Comparison of ENCODE assay signal across 7 mouse cellular contexts in the genomic region with DNA sequence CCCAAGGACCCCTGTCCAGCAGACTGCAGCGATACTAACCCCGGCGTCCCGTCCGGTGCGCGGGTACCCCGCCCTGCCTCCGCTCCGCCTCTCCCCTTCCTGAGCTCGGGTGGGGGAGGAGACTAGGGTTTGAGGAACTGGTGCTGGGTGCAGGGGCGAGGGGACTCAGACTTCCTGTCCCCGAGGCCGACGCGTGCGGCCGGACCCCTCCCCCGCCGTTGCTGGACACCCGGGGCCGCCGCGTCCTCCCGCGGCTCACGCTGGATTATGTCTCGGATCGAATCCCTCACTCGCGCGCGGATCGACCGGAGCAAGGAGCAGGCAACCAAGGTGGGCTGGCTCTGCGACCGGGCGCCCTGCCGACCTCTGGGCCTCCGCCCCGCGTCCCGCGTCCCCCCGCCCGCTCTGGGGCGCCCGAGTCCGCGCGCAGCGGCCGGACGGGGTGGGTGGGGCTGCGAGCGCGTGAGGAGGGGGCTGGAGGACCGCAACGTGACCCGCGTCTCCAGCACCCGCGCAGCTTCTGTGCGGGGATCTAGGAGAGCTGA. TPM values are rescaled to one million over a fixed set of nuclear protein-coding genes. Genes with fewer than 3 reads are reported as not detected.
A peak's percentile ranks its signal among the peaks of the same experiment; 100 is the strongest.
DNase-seq lines count a peak whose midpoint lies in the region; ATAC-seq and TF ChIP-seq lines count a peak whose summit lies in the region.

No protein-coding gene starts in this region.

- H3K36me3 ChIP-seq in heart, embryonic 16.5 days (ENCODE audit: control insufficient read depth, insufficient read depth) = no peaks in the 10 kb centered on the region
- H3K36me3 ChIP-seq in spleen, adult 2 months (ENCODE audit: control insufficient read depth, insufficient read depth, low read length) = peaks cover 5% of the 10 kb centered on the region; the same call in 1 of the 2 replicates

- H3K27ac ChIP-seq in heart, embryonic 16.5 days (ENCODE audit: low read length) = peak overlapping the region; percentile 98
- H3K27ac ChIP-seq in spleen, adult 2 months (ENCODE audit: insufficient read depth, low read length) = peak overlapping the region; percentile 93

- peak; percentile 81 for DNase-seq in MEL-GATA-1-ER (ENCODE audit: extremely low read depth, low read depth)
- peak; percentile 38 to 59 for DNase-seq in adrenal gland, postnatal 4 days (ENCODE audit: low spot score in 2 of 2)
- peak; percentile 91 for DNase-seq in kidney, postnatal 14 days
- peak; percentile 33 to 87 for DNase-seq in spleen, adult 2 months (ENCODE audit: low read depth in 1 of 2, low spot score in 2 of 2)

- H3K4me2 ChIP-seq in heart, embryonic 16.5 days (ENCODE audit: low read depth, low read length) = peak overlapping the region; percentile 96

- H3K27me3 ChIP-seq in heart, embryonic 16.5 days (ENCODE audit: control insufficient read depth, insufficient read depth, low read length) = no peaks in the 10 kb centered on the region
- H3K27me3 ChIP-seq in spleen, adult 2 months (ENCODE audit: control insufficient read depth, insufficient read depth, low read length) = no peaks in the 10 kb centered on the region

- peak overlapping the region; percentile 91 for H3K4me3 ChIP-seq in heart, embryonic 16.5 days (ENCODE audit: low read length)
- peak overlapping the region; percentile 88 for H3K4me3 ChIP-seq in spleen, adult 2 months (ENCODE audit: extremely low read depth, insufficient read depth, insufficient read length)

- TF ChIP-seq CTCF in spleen, adult 2 months (IDR thresholded peaks at IDR 0.05; ENCODE audit: extremely low read depth, insufficient read depth, insufficient read length, insufficient replicate concordance) = no peak

- peaks cover 60% of the 10 kb centered on the region for H3K4me1 ChIP-seq in heart, embryonic 16.5 days (ENCODE audit: control insufficient read depth, insufficient read depth, low read length)
- H3K4me1 ChIP-seq in spleen, adult 2 months (ENCODE audit: control insufficient read depth, insufficient read depth, insufficient read length) = peaks cover 25% of the 10 kb centered on the region; the same call in 1 of the 2 replicates

- no peaks in the 10 kb centered on the region for H3K9me3 ChIP-seq in heart, embryonic 16.5 days (replicated peaks; ENCODE audit: control insufficient read depth, low read length)

- peak overlapping the region; percentile 98 for H3K9ac ChIP-seq in heart, embryonic 16.5 days (ENCODE audit: low read length)

- ATAC-seq in erythroblast, adult 5-6 weeks (replicated peaks; ENCODE audit: low FRiP score, poor library complexity, severe bottlenecking) = peak; percentile 63
- ATAC-seq in heart, embryonic 16.5 days (replicated peaks; ENCODE audit: extremely low read depth, insufficient read depth, low FRiP score) = peak; percentile 79
- peak; percentile 88 for ATAC-seq in megakaryocyte, adult 5-6 weeks (ENCODE audit: poor library complexity, severe bottlenecking)

- WGBS in heart, embryonic 16.5 days = under 1% methylated on average over 58 of the region's 64 CpGs
- under 1% methylated on average over 58 of the region's 64 CpGs for WGBS in spleen, adult 2 months

- peak; percentile 61 for TF ChIP-seq POLR2A in spleen, adult 2 months (IDR thresholded peaks at IDR 0.05; ENCODE audit: low read depth, low read length)

RNA-seq across cellular contexts. Expression of a gene that starts 15.3 kb away (rescaled TPM):
- 10 to 100 TPM; 65.7 to 77.0 TPM for total RNA-seq in adrenal gland, postnatal 4 days (2021)
- total RNA-seq in erythroblast, adult 5-6 weeks (2015; ENCODE audit: low replicate concordance) = 15.2 and 20.5 TPM in 2 replicates
- 16.7 and 18.1 TPM in 2 replicates for total RNA-seq in erythroblast, adult 5-6 weeks (2017; ENCODE audit: low replicate concordance)
- polyA plus RNA-seq in heart, embryonic 16.5 days (2015; fragmentation: Nextera tagmentation; extraction: Ambion mirVana) = 76.7 and 85.5 TPM in 2 replicates
- 71.1 and 85.9 TPM in 2 replicates for total RNA-seq in megakaryocyte, adult 5-6 weeks (2015)
- 49.6 and 73.1 TPM in 2 replicates for total RNA-seq in megakaryocyte, adult 5-6 weeks (2017)
- polyA plus RNA-seq in spleen, adult 2 months (2012; rRNA removed) = 120 and 146 TPM in 2 replicates

RNA-seq across cellular contexts. Expression of a gene that starts 31.9 kb away (rescaled TPM):
- total RNA-seq in adrenal gland, postnatal 4 days (2021) = not detected
- total RNA-seq in erythroblast, adult 5-6 weeks (2015; ENCODE audit: low replicate concordance) = not detected in 2 replicates
- total RNA-seq in erythroblast, adult 5-6 weeks (2017; ENCODE audit: low replicate concordance) = not detected in 2 replicates
- not detected in 2 replicates for polyA plus RNA-seq in heart, embryonic 16.5 days (2015; fragmentation: Nextera tagmentation; extraction: Ambion mirVana)
- total RNA-seq in megakaryocyte, adult 5-6 weeks (2015) = not detected in 2 replicates
- not detected in 2 replicates for total RNA-seq in megakaryocyte, adult 5-6 weeks (2017)
- polyA plus RNA-seq in spleen, adult 2 months (2012; rRNA removed) = not detected in 2 replicates

RNA-seq across cellular contexts. Expression of a gene that starts 45.4 kb away (rescaled TPM):
- total RNA-seq in adrenal gland, postnatal 4 days (2021) = 100 to 1,000 TPM; 240 to 260 TPM
- total RNA-seq in erythroblast, adult 5-6 weeks (2015; ENCODE audit: low replicate concordance) = 80.3 and 91.8 TPM in 2 replicates
- 24.3 and 35.9 TPM in 2 replicates for total RNA-seq in erythroblast, adult 5-6 weeks (2017; ENCODE audit: low replicate concordance)
- 136 and 161 TPM in 2 replicates for polyA plus RNA-seq in heart, embryonic 16.5 days (2015; fragmentation: Nextera tagmentation; extraction: Ambion mirVana)
- total RNA-seq in megakaryocyte, adult 5-6 weeks (2015) = 207 and 216 TPM in 2 replicates
- 93.2 and 107 TPM in 2 replicates for total RNA-seq in megakaryocyte, adult 5-6 weeks (2017)
- polyA plus RNA-seq in spleen, adult 2 months (2012; rRNA removed) = 77.2 and 88.7 TPM in 2 replicates

Comparison
In these comparisons a context has a peak if more than half of its experiments do, and no peak if none do; other contexts are left out.
1. Peak in every context shown above with its lines: DNase-seq, ATAC-seq, H3K4me3 ChIP-seq and H3K27ac ChIP-seq.